Mouse (Mus musculus): ENCODE measurements around the gene Ankle2.

- TF ChIP-seq GATA1 (IDR thresholded peaks at IDR 0.05; ENCODE audit: borderline replicate concordance, low read length) (no peak), FLI1 (IDR thresholded peaks at IDR 0.05; ENCODE audit: low read length) (no peak)
These were observed 27.5 kb upstream of the Ankle2 start for GRCm38 (mm10) chr5:110203164-110203895.
